Mouse (Mus musculus): Measurements from ENCODE around the gene Tifa.

DNA sequence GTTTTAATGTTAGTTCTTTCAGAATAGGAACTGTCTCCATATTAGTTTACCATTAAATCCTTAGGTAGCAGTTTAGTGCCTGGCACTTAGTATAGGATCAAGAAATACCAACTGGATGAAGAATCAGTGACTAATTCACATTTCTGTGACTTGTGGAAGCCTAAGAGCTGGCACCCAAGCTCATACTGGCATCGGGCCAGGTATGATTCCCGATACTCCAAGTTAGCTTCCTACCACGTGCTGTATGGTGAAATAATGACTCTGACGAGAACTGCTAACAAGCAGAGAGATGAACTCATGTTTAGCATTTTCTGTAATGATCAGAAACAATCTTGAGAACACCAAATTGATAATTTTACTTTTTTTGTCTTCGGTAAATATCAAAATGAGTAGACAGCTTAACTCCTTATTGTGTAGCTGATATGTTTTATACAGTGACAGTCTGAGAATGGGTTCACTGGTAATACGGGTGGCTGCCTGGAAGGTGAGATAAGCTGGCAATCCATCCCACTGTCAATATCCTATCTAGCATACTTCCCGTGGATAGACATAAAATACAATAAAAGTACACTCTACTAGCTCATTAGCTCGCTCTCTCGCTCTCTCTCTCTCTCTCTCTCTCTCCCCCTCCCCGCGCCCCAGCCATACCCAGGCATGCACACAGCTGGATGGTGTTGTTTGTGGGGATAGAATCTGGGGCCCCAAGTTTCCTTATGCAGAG lies 58.6 kb downstream of the Tifa start:
- no peak for TF ChIP-seq POLR2A (IDR thresholded peaks at IDR 0.05; ENCODE audit: insufficient read depth, low read depth, low read length)
- TF ChIP-seq CTCF (IDR thresholded peaks at IDR 0.05; ENCODE audit: insufficient read depth, low read depth, low read length), result no peak
